8 mouse cellular contexts compared by ENCODE assay signal in genomic region chr17:83772711-83773110, GRCm38 (mm10).
A peak's percentile ranks its signal among the peaks of the same experiment; 100 is the strongest.
DNase-seq lines count a peak whose midpoint lies in the region; ATAC-seq lines count a peak whose summit lies in the region.

No protein-coding gene starts in this region.

- H3K27ac ChIP-seq in hindbrain, embryonic 12.5 days = peak overlapping the region; percentile 18; the same call in 1 of the 2 replicates
- peak overlapping the region; percentile 23; the same call in 1 of the 2 replicates for H3K27ac ChIP-seq in midbrain, embryonic 15.5 days

- DNase-seq in spleen, adult 18-20 months = peak; percentile 41 to 54
- DNase-seq in spleen, adult 12 weeks (ENCODE audit: low spot score) = no peak
- DNase-seq in left cerebral cortex, postnatal 4 days = no peak
- no peak for DNase-seq in urinary bladder, postnatal 4 days (ENCODE audit: low spot score in 2 of 2)
- no peak for DNase-seq in kidney, postnatal 36 days
- DNase-seq in adrenal gland, postnatal 25 days = no peak

- 58% methylated on average over 8 of the region's 8 CpGs for WGBS in hindbrain, embryonic 12.5 days
- 48% methylated on average over 8 of the region's 8 CpGs for WGBS in midbrain, embryonic 15.5 days

- no peak overlapping the region for H3K9ac ChIP-seq in hindbrain, embryonic 12.5 days
- H3K9ac ChIP-seq in midbrain, embryonic 15.5 days = no peak overlapping the region

- intact Hi-C loops in left cerebral cortex, postnatal 4 days (cut with DNase I) = no loop called here

- no peaks in the 10 kb centered on the region for H3K27me3 ChIP-seq in hindbrain, embryonic 12.5 days
- H3K27me3 ChIP-seq in midbrain, embryonic 15.5 days (replicated peaks) = no peaks in the 10 kb centered on the region

- H3K9me3 ChIP-seq in hindbrain, embryonic 12.5 days (replicated peaks) = no peaks in the 10 kb centered on the region
- no peaks in the 10 kb centered on the region for H3K9me3 ChIP-seq in midbrain, embryonic 15.5 days

- H3K4me2 ChIP-seq in hindbrain, embryonic 12.5 days (replicated peaks) = no peak overlapping the region
- H3K4me2 ChIP-seq in midbrain, embryonic 15.5 days = no peak overlapping the region

- ATAC-seq in hindbrain, embryonic 12.5 days (ENCODE audit: low FRiP score) = peak; percentile 81
- 0 out of 2 replicates have a peak, but pooled peaks have one; percentile 50 for ATAC-seq in midbrain, embryonic 15.5 days (replicated peaks)

- no peaks in the 10 kb centered on the region for H3K36me3 ChIP-seq in hindbrain, embryonic 12.5 days
- H3K36me3 ChIP-seq in midbrain, embryonic 15.5 days (replicated peaks) = no peaks in the 10 kb centered on the region

- H3K4me1 ChIP-seq in hindbrain, embryonic 12.5 days = peaks cover 6% of the 10 kb centered on the region; the same call in 1 of the 2 replicates
- H3K4me1 ChIP-seq in midbrain, embryonic 15.5 days = peaks cover 5% of the 10 kb centered on the region; the same call in 1 of the 2 replicates

- no peak overlapping the region for H3K4me3 ChIP-seq in hindbrain, embryonic 12.5 days
- H3K4me3 ChIP-seq in midbrain, embryonic 15.5 days = no peak overlapping the region

Comparison
In these comparisons a context has a peak if more than half of its experiments do, and no peak if none do; other contexts are left out.
1. DNase-seq: peak in spleen, adult 18-20 months (2 of 2); none in spleen, adult 12 weeks (single experiment), left cerebral cortex, postnatal 4 days (single experiment), urinary bladder, postnatal 4 days (0 of 2), kidney, postnatal 36 days (0 of 2) and adrenal gland, postnatal 25 days (single experiment).